Mouse (Mus musculus) activated CD4-positive, CD25-positive, alpha-beta regulatory T cell (primary cell): ENCODE results near the gene Olfr509. TPM values are rescaled to one million over a fixed set of nuclear protein-coding genes. Genes with fewer than 3 reads are reported as not detected.

ENCODE experiments used
- polyA plus RNA-seq, 2 experiments: library from polyadenylated mRNA; unstranded; fragments of 100-300 nt; shearing (Covaris generic); gene quantifications; one replicate each; pipeline ENCODE4 v1.2.1; 2017

The Olfr509 gene
- not detected for polyA plus RNA-seq

GRCm38 (mm10) chr7:108651806-108652205, at the start of gene Olfr509:
Gene Olfr509 (minus strand): TSS chr7:108651906.

DNA sequence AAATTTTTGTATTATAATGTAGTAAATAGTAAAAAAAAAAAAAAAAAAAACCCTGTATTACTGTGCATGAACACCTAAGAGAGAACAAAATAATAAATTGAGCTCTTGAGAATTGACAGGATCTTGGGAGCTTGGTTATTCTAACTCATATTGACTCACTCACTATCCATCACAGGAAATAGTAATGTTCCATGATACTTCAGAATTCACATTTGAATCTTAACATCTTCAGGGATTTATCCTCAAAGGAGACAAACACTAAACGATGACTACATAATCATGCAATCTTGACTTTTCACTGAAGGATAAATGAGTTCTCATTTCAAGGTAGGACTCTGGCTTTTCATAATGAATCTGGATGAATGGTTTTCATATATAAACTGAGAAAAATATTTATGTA, 14.4 kb upstream of the Olfr509 start, which contains the start of gene Olfr510:
TSS of gene Olfr510 (plus strand) at position 301 of the 400 bp plus-strand sequence.

DNA sequence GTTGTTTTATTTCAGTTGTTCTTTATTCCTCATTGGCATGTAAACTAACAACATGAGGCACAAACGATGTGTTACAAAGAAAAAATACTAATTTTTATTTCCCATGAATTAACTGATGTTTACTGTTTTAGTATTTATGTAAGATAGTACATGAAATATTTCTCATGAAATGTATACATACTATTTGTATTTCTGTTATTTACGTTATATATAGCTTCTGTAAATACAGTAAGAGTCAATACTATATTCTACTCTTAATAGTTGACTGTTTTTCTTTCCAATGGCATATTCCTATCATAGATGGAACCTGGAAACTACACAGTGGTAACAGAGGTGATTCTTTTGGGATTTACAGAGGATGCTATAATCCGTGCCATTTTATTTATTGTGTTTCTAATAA, 22.0 kb downstream of the Olfr509 start, which contains the start of gene Olfr508:
TSS of gene Olfr508 (plus strand) at position 301 of the 400 bp plus-strand sequence.

DNA sequence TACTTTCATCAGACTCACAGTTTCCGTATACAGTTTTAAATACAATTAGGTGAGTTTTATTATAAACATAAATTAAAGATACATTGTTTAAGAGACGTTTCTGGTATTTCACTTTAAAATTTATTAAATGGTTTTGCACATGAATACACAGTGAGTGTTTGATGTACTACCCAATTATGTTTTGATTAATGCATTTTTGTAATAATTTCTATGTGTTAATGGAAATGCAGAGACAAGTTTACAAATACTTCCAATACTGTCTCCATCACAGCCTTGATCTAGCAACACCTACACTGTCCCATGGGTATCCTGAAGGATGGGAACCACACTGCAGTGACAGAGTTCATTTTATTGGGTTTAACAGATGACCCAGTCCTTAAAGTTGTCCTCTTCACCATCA, 30.2 kb downstream of the Olfr509 start, which contains the start of gene Olfr507:
TSS of gene Olfr507 (plus strand) at position 301 of the 400 bp plus-strand sequence.

GRCm38 (mm10) chr7:108610487-108610886, 41.2 kb downstream of the Olfr509 start, which contains the start of gene Olfr506:
Gene Olfr506 (plus strand): TSS chr7:108610787.

Other genes with a start within 250 kb of the Olfr509 start
- gene Olfr497, start 231.5 kb downstream of the Olfr509 start, polyA plus RNA-seq: not detected
- gene Olfr498, start 186.6 kb downstream of the Olfr509 start, polyA plus RNA-seq: not detected
- under 1 TPM in 1 of 2 experiments, not detected in 1; 0.61 TPM for gene Olfr502, start 126.8 kb downstream of the Olfr509 start, polyA plus RNA-seq
- not detected for gene Olfr503, start 107.4 kb downstream of the Olfr509 start, polyA plus RNA-seq
- not detected for gene Olfr504, start 86.1 kb downstream of the Olfr509 start, polyA plus RNA-seq
- not detected for gene Olfr506, start 41.1 kb downstream of the Olfr509 start, polyA plus RNA-seq
- gene Olfr507, start 30.1 kb downstream of the Olfr509 start, polyA plus RNA-seq: not detected
- not detected for gene Olfr508, start 21.9 kb downstream of the Olfr509 start, polyA plus RNA-seq
- not detected for gene Olfr510, start 14.5 kb upstream of the Olfr509 start, polyA plus RNA-seq
- not detected for gene Olfr512, start 61.4 kb upstream of the Olfr509 start, polyA plus RNA-seq
- not detected for gene Olfr513, start 99.1 kb upstream of the Olfr509 start, polyA plus RNA-seq
- gene Olfr514, start 174.1 kb upstream of the Olfr509 start, polyA plus RNA-seq: not detected
- gene Olfr516, start 198.6 kb upstream of the Olfr509 start, polyA plus RNA-seq: not detected
- not detected for gene Olfr517, start 220.5 kb upstream of the Olfr509 start, polyA plus RNA-seq
- under 1 TPM in 1 of 2 experiments, not detected in 1; 0.41 TPM for gene Olfr518, start 233.1 kb upstream of the Olfr509 start, polyA plus RNA-seq
- not detected for gene Olfr519, start 242.5 kb upstream of the Olfr509 start, polyA plus RNA-seq